Mouse (Mus musculus) cerebellum, adult 8-10 months (tissue): ENCODE results near the gene Adamtsl4.
"Not testable (repeated sequence)": the region's sequence is repeated elsewhere in the genome, so short reads cannot be mapped to it uniquely, and the experiment has no call there.

Experiments used
- DNase-seq: peaks from one replicate; pipeline ENCODE4 v3.0.0; 2022

Adamtsl4 gene

GRCm38 (mm10) chr3:95658868-95659712, 28.6 kb downstream of the Adamtsl4 start:
- DNase-seq: peak; percentile 59

DNA sequence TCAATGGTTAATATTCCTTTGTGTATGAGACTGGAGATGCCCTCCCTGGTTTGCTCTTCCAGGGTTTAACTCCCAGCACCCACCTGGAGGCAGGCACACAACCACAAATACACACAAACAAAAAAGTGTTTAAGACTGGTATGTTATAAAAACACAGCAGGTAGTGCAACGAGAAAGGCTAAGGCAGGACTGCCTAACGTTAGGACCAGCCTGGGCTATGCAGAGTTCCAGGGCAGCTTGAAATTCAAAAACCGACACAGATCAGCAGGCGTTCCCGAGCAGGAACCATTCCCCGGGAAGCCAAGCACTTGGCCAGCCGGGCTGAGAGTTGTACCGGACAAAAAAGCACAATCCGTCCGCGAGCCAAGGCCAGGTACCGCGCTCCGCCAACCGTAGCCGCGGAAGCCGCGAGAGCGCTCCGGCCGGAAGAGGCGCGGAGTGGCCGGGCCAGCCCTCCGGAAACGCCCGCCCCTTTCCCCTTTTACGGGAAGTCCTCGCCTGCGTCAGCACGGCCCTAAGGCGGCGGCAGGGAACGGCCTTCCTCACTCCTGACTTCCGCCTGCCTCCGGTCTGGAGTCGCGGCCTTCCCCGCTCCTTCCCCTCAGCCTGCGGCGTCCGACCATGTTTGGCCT, 29.4 kb downstream of the Adamtsl4 start, which contains the start of gene Mcl1:
Gene Mcl1, plus strand, starts transcription at position 553 of the 632 bp plus-strand sequence.
- DNase-seq: peak; percentile 91

GRCm38 (mm10) chr3:95657711-95658110, 30.0 kb downstream of the Adamtsl4 start:
- DNase-seq: no peak

DNA sequence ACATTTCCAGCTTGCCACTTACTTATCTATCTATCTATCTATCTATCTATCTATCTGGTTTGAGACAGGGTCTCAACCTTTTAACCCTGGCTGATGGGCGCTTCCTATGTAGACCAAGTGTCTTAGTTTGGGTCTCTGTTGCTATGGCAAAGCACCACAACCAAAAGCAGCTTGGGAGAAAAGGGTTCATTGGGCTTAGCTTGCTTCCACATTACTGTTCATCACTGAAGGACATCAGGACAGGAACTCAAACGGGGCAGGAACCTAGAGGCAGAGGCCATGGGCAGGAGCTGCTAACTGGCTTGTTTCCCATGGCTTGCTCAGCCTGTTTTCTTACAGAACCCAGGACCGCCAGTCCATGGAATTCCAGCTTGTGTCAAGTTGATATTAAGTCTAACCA, 30.6 kb downstream of the Adamtsl4 start:
- no peak for DNase-seq

- no peak for DNase-seq
Observed at GRCm38 (mm10) chr3:95655437-95655836, 32.3 kb downstream of the Adamtsl4 start.

- DNase-seq: not testable (repeated sequence)
Observed at GRCm38 (mm10) chr3:95654371-95654770, 33.3 kb downstream of the Adamtsl4 start.

GRCm38 (mm10) chr3:95653473-95654034, 34.2 kb downstream of the Adamtsl4 start:
- no peak for DNase-seq

GRCm38 (mm10) chr3:95652871-95653270, 34.8 kb downstream of the Adamtsl4 start:
- DNase-seq: no peak

DNA sequence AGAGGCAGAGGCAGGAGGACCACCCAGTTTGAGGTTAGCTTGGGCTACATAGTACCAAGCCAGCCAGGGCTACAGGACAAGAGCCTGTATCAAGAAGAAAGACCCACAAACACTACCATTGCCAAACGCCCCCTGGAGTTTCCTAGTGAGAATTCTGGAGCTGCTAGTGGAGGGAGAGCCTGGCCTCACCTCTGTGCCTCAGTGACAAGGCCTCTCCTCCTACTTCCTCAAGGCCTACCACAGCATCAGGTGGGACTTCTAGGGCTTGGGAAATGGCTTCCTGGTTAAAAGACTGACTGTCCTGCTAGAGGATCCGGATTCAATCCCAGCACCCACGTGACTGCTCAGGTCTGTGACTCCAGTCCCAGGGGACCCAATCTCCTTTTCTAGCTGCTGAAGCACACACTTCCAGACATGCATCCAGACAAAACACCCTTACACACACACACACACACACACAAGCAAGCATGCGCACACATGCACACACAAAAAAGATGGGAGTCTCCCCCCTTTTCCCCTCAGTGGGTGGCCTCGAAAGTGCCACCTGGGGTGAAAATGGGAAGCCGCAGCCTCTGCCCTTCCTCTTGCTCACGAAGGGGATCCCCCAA, 35.4 kb downstream of the Adamtsl4 start:
- DNase-seq: no peak

DNA sequence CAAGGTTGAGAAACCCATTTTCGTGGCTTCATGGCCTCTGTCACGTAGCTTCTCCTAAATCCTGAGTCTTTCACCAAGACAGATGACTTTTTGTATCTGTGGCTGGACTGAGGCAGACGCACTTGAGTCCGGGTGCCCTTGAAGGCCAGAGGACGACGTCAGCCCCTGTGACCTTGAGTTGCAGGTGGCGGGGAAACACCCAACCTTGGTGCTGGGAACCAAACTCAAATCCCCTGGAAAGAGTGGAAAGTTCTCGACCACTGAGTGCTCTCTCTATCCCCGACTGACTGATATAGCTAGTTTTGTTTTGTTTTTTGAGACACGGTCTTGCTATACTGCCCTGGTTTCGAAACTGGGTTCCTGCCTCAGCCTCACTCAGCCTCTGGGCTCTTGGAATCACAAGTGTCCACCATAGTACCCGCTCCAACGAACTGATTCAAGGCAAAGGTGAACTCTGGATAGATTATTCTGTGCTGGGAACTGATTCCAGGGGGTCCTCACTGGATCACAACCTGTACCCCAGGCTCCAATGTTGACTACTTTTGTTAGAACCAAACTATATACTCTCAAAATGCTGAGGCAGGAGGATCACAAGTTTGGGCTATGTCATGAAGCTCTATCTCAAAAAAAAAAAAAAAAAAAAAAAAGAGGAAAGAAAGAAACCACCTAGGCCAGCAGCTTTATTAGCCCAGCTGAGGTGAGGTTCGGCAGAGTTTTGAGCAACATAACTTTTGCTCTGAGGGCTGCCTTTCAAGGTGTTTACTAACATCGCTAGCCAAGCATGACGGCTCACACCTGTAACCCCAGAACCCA, 36.1 kb downstream of the Adamtsl4 start:
- DNase-seq: no peak

DNA sequence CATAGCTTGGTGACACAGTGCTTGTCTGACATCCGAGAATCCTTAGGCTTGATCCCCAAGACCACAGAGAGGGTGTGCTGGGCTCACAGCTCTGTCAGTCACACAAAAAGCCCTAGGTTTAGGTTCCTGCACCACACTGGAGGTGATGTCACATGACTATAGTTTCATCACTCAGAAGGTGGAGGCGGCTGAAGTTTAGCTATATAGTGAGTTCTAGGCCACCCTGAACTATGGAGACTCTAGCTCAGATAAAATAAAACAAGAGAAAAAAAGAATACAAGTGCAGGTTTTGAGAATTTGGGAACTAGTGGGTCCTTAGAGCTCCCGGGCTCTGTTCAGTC, 36.7 kb downstream of the Adamtsl4 start:
- DNase-seq: no peak

DNA sequence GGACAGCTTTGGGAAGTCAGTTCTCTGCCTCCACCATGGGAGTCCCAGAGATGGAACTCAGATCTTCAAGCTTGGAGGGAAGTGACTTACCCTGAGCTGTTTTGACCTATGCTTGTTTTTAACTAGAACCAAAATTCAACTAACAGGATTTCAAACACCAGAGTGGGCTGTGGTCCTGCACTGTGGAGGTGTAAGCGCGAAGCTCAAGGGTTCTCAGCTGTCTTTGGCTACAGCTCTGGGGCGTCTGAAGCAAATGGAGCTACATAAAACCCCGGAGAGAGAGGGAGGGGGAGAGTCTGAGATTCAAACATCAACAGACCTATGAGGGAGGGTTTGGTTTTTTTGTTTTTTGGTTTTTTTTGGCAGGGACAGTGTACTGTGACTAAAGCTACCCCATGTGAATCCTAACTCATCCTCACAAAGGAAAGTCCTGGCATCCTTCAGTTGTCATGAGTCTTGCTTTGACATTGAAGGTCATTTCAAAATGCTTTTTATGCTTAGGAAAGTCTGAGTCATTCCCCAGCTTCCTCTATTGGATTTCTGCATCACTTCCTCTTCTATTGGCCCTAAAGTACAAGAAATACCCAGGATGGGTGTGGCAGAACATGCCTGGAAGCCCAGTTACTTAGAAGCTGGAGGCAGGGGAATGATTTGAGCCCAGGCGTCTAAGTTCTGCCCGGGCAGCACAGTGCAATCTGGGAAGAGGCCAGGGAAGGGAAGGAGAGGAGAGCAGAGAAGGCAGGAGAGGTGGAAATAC, 37.3 kb downstream of the Adamtsl4 start:
- DNase-seq: no peak

DNA sequence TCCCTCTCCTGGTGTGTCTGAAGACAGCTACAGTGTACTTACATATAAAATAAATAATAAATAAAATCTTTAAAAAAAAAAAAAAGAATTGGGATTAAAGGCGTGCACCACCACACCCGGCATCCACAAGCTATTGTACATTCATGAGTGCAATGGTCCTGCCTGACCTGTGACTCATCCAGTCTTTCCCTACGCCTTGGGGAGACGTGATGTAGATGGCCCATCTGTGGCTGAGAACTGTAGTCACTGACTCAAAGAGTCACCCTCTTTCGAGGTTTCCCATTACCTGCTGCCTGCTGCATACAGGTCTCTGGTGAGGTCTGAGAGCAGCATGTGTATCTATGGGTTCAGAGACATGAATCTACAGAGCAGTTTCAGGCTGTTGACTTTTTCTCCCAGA, 39.7 kb downstream of the Adamtsl4 start:
- no peak for DNase-seq

DNA sequence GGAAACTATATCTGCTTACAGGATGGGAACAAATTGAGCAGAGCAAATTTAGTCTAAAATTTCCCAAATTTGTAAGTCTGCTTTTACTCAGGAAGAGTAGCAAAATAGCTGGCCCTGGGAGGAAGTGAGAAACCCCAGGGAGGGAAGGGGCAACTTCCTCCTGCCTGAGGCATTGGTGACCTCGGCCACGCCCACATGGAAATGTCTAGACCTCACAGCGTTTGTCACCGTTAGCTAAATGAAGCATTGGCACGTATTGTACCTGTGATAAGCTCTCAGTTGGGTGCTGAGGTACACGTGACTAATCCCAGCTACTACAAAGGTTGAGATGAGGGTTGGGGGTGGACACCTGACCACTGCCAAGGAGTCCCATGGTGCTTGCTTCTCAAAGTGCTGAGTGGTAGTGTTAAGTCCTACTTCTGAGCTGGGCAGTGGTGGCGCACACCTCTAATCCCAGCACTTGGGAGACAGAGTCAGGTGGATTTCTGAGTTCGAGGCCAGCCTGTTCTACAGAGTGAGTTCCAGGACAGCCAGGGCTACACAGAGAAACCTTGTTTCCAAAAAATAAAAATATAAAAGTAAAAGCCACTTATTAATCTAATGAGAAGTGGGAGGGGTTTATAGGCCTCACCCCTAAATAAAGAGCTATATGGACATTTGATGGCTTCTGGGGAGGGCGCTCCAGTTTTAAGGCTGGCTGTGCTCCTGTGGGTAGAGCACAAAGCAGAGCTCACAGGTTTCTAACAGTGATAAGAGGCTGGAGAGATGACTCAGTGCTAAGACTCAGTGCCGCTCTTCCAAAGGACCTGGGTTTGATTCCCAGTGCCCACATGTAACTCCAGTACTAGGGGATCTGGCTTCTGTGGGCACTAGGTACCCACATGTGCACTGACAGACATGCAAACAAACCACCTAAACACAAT, 42.1 kb downstream of the Adamtsl4 start:
- no peak for DNase-seq

DNA sequence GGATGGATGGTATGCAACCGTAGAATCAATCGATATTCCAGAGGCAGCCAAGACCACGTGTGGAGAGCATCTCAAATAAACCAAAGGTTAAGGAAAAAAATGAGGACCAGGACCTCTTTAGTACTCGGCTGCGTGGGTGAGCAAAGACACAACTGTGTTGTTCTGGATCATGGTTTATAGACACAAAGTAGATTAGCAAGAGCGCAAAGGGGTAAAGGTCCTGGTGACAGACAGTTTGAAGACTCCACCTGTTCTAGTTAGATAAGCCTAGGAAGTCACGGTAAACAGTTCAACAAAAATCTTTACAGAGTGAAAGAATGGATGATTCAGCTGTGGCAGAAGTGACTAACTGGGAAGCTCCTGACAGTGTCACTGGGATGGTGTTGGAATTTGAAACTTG, 44.6 kb downstream of the Adamtsl4 start:
- no peak for DNase-seq

DNA sequence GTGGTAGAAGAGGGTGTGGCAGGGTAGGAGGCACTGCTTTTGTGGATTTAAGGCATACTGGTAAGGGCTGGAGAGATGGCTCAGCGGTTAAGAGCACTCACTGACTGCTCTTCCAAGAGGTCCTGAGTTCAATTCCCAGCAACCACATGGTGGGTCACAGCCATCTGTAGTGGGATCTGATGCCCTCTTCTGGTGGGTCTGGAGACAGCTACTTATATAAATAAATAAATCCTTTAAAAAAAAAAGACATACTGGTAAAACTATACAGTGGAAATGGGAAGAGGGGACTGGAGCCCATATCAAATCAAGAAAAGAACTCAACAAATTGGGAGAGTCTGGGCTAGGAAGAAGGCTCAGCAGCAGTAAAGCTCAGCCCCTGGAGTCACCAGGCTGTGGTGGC, 48.0 kb downstream of the Adamtsl4 start:
- DNase-seq: no peak

GRCm38 (mm10) chr3:95636072-95636471, 51.6 kb downstream of the Adamtsl4 start:
- DNase-seq: no peak

GRCm38 (mm10) chr3:95635636-95636035, 52.1 kb downstream of the Adamtsl4 start:
- DNase-seq: no peak

DNA sequence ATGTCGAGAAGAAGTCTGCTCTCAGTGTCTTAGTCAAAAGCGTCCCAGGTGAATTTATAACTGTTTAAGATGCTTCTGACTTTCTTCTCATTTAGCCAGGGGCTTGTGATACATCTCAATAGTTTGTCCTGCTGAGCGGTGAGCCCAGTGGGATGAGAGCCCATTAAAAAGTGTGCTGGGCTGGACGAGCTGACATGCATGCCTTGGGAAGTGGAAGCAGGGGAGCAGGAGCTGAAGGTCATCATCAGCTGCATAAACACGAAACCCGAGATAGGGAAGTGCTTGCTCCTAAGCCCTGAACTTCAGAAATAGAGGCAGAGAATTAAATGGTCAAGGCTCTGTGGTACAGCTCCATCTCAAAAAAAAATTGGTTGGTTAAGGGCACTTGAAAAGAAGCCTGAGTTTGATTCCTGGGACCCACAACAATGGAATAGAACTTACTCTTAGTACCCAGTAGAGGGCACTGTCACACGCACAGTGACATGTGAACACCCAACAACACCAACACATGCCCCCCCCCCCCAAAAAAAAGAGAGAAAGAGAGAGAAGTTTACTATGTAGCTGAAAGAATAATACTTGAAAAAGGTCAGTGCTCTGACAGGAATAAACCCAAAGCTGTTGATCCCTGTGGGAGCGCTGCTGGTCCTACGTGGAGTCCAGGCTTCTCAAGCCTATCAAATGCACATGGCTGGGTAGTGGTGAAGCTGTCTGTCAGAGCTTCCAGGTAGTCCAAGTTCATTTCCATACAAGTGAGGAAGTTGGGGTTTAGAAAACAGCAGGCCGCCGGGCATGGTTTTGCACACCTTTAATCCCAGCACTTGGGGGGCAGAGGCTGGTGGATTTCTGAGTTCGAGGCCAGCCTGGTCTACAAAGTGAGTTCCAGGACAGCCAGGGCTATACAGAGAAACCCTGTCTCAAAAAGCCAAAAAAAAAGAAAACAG, 54.8 kb downstream of the Adamtsl4 start:
- DNase-seq: no peak

DNA sequence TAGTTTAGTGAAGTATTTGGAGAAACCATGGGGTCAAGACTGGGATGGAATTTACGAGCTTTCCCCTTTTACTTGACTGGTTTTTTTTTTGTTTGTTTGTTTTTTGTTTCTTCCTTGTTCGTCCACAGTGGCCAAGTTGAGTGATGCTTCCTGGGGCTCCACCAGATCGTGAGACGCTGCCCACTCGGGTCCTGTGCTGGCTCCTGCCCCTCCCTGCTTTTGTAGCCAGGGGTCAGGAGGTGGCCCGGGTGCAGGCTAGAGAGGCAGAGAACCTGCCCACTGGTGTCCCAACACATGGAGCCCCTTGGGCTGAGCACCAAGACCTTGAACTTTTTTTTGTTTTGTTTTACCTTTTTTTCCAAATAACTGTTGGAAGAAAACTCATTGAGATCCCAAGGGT, 56.4 kb downstream of the Adamtsl4 start:
- no peak for DNase-seq
